Mouse (Mus musculus): Measurements from ENCODE around the gene Dgkg. TPM values are rescaled to one million over a fixed set of nuclear protein-coding genes. Genes with fewer than 3 reads are reported as not detected.
A peak's percentile ranks its signal among the peaks of the same experiment; 100 is the strongest.

The Dgkg gene
- polyA plus RNA-seq, 1 experiment from 2014 or later, result 1.2 TPM

GRCm38 (mm10) chr16:22687711-22688230 lies 30.8 kb upstream of the Dgkg start:
- no peaks in the 10 kb centered on the region for H3K27me3 ChIP-seq (replicated peaks; ENCODE audit: insufficient read depth, low read length)
- no peak overlapping the region for H3K4me3 ChIP-seq (ENCODE audit: low read depth, low read length)
- 68% methylated on average over 8 of the region's 8 CpGs for WGBS
- TF ChIP-seq EP300 (IDR thresholded peaks at IDR 0.05), result no peak
- TF ChIP-seq CTCF (IDR thresholded peaks at IDR 0.05), result no peak
- no peak for ATAC-seq
- no peaks in the 10 kb centered on the region for H3K9me3 ChIP-seq (ENCODE audit: low read length)
- no peak overlapping the region for H3K27ac ChIP-seq (ENCODE audit: low read length)
- H3K4me2 ChIP-seq (replicated peaks; ENCODE audit: low read depth, low read length), result no peak overlapping the region
- H3K4me1 ChIP-seq (ENCODE audit: insufficient read depth, low read depth, low read length), result no peaks in the 10 kb centered on the region
- no peak for DNase-seq (ENCODE audit: low spot score)
- no peaks in the 10 kb centered on the region for H3K36me3 ChIP-seq (ENCODE audit: insufficient read depth, low read length)
- H3K9ac ChIP-seq (replicated peaks; ENCODE audit: low read depth), result no peak overlapping the region

DNA sequence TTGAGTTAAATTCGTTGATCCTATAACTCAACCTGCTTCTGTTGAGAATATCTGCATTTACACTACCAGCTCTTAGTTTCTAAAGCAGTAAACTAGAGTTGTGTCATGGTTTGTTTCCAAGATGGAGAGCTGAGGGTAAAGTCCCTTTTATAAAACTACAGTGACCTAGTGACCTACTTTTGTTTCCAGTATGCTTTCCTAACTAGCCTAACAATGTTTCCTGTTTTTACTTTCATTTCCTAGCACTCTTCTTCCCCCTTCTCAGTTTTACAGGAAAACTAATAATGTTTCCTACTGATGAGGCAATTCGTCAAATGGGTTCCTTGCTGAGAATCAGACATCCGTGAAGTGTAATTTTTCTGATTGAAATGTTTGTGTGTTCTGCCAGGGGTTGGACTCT lies 26.6 kb upstream of the Dgkg start:
- H3K4me2 ChIP-seq (replicated peaks; ENCODE audit: low read depth, low read length), result no peak overlapping the region
- no peaks in the 10 kb centered on the region for H3K9me3 ChIP-seq (ENCODE audit: low read length)
- 56% methylated on average over 3 of the region's 3 CpGs for WGBS

DNA sequence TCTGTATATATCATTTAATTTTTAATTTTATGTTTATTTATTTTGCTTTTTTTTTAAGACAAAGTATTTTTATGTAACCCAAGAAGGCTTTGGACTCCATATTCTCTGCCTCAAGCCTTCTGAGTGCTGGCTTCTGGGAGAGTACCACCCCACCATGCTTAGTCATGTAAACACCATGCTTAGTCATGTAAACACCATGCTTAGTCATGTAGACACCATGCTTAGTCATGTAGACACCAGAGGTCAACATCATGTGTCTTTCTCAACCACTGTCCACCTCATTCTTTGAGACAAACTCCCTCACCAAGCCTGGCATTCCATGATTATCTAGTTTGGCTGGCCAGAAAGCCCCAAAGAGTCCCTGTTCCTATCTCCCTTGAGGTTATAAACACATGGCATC lies 25.7 kb upstream of the Dgkg start:
- DNase-seq (ENCODE audit: low spot score), result no peak
- Histone ChIP-seq H3K27me3 (replicated peaks; ENCODE audit: insufficient read depth, low read length) (no peaks in the 10 kb centered on the region), H3K36me3 (ENCODE audit: insufficient read depth, low read length) (no peaks in the 10 kb centered on the region), H3K4me3 (ENCODE audit: low read depth, low read length) (no peak overlapping the region), H3K4me1 (ENCODE audit: insufficient read depth, low read depth, low read length) (no peaks in the 10 kb centered on the region), H3K9ac (replicated peaks; ENCODE audit: low read depth) (no peak overlapping the region), H3K27ac (ENCODE audit: low read length) (no peak overlapping the region), H3K9me3 (ENCODE audit: low read length) (no peaks in the 10 kb centered on the region), H3K4me2 (replicated peaks; ENCODE audit: low read depth, low read length) (no peak overlapping the region)
- no peak for ATAC-seq
- TF ChIP-seq CTCF (IDR thresholded peaks at IDR 0.05) (no peak), EP300 (IDR thresholded peaks at IDR 0.05) (no peak)

More for the DNA sequence above, 26.6 kb upstream of the Dgkg start:
- H3K36me3 ChIP-seq (ENCODE audit: insufficient read depth, low read length), result no peaks in the 10 kb centered on the region
- H3K4me3 ChIP-seq (ENCODE audit: low read depth, low read length), result no peak overlapping the region
- ATAC-seq (no peak), DNase-seq (ENCODE audit: low spot score) (peak; percentile 31)
- no peaks in the 10 kb centered on the region for H3K27me3 ChIP-seq (replicated peaks; ENCODE audit: insufficient read depth, low read length)
- TF ChIP-seq CTCF (IDR thresholded peaks at IDR 0.05), result no peak
- TF ChIP-seq EP300 (IDR thresholded peaks at IDR 0.05), result no peak
- no peaks in the 10 kb centered on the region for H3K4me1 ChIP-seq (ENCODE audit: insufficient read depth, low read depth, low read length)
- no peak overlapping the region for H3K27ac ChIP-seq (ENCODE audit: low read length)
- no peak overlapping the region for H3K9ac ChIP-seq (replicated peaks; ENCODE audit: low read depth)

DNA sequence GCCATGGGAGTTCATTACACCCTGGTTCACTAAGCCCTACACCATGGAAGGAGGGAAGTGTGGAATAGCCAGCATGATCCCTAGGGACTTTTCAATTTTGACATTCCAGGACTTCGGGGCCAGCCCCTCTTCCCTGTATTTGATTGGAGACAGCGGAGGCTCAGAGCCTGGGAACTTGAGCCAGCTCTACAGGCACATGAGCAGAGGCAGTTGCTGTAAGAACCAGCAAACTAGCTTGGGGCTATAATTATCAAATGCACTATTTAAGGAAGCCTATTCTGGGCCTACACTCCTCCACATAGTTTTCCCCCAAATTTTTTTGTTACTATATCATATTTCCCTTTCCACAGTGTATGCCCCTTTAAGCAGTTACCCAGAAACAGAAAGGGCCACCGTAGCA lies 22.6 kb upstream of the Dgkg start:
- H3K4me2 ChIP-seq (replicated peaks; ENCODE audit: low read depth, low read length), result no peak overlapping the region
- H3K9me3 ChIP-seq (ENCODE audit: low read length), result no peaks in the 10 kb centered on the region
- no peaks in the 10 kb centered on the region for H3K4me1 ChIP-seq (ENCODE audit: insufficient read depth, low read depth, low read length)
- H3K4me3 ChIP-seq (ENCODE audit: low read depth, low read length), result no peak overlapping the region
- no peak overlapping the region for H3K27ac ChIP-seq (ENCODE audit: low read length)
- no peaks in the 10 kb centered on the region for H3K27me3 ChIP-seq (replicated peaks; ENCODE audit: insufficient read depth, low read length)
- DNase-seq (ENCODE audit: low spot score) (no peak), ATAC-seq (no peak)
- TF ChIP-seq EP300 (IDR thresholded peaks at IDR 0.05) (no peak), CTCF (IDR thresholded peaks at IDR 0.05) (no peak)
- WGBS, result 76% methylated on average over 3 of the region's 3 CpGs
- H3K36me3 ChIP-seq (ENCODE audit: insufficient read depth, low read length), result no peaks in the 10 kb centered on the region
- no peak overlapping the region for H3K9ac ChIP-seq (replicated peaks; ENCODE audit: low read depth)

- Histone ChIP-seq H3K4me2 (replicated peaks; ENCODE audit: low read depth, low read length) (no peak overlapping the region), H3K36me3 (ENCODE audit: insufficient read depth, low read length) (no peaks in the 10 kb centered on the region), H3K27ac (ENCODE audit: low read length) (no peak overlapping the region), H3K4me3 (ENCODE audit: low read depth, low read length) (no peak overlapping the region), H3K9me3 (ENCODE audit: low read length) (no peaks in the 10 kb centered on the region), H3K9ac (replicated peaks; ENCODE audit: low read depth) (no peak overlapping the region), H3K4me1 (ENCODE audit: insufficient read depth, low read depth, low read length) (no peaks in the 10 kb centered on the region), H3K27me3 (replicated peaks; ENCODE audit: insufficient read depth, low read length) (no peaks in the 10 kb centered on the region)
- TF ChIP-seq EP300 (IDR thresholded peaks at IDR 0.05), result no peak
- no peak for TF ChIP-seq CTCF (IDR thresholded peaks at IDR 0.05)
- ATAC-seq, result no peak
- WGBS, result 85% methylated on average over 10 of the region's 10 CpGs
- no peak for DNase-seq (ENCODE audit: low spot score)
These were observed 17.6 kb upstream of the Dgkg start for GRCm38 (mm10) chr16:22674636-22675035.

DNA sequence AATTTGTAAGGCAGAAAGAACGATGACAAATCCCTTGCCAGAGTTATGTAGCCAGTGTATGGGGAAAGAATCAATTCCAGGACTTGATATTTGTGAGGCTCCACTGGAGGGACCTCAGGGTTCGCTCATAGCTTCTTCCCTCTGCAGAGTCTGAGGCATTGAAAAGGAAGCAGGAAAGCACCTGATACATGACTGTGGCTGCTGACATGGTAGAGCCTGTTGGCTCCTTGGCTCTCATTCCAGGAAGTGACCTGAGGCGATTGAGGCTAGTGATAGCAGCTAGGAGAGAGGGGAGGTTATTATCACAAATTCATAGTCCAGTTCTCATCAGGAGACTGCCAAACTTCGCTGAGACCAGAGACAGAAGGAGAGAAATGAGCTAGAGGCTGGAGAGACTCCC lies 17.1 kb upstream of the Dgkg start:
- no peak for TF ChIP-seq EP300 (IDR thresholded peaks at IDR 0.05)
- TF ChIP-seq CTCF (IDR thresholded peaks at IDR 0.05), result no peak
- H3K4me3 ChIP-seq (ENCODE audit: low read depth, low read length), result no peak overlapping the region
- H3K27ac ChIP-seq (ENCODE audit: low read length), result no peak overlapping the region
- H3K4me2 ChIP-seq (replicated peaks; ENCODE audit: low read depth, low read length), result no peak overlapping the region
- no peak overlapping the region for H3K9ac ChIP-seq (replicated peaks; ENCODE audit: low read depth)
- ATAC-seq (no peak), DNase-seq (ENCODE audit: low spot score) (no peak)
- WGBS, result 54% methylated on average over 4 of the region's 4 CpGs
- H3K27me3 ChIP-seq (replicated peaks; ENCODE audit: insufficient read depth, low read length), result no peaks in the 10 kb centered on the region
- no peaks in the 10 kb centered on the region for H3K9me3 ChIP-seq (ENCODE audit: low read length)
- H3K36me3 ChIP-seq (ENCODE audit: insufficient read depth, low read length), result no peaks in the 10 kb centered on the region
- no peaks in the 10 kb centered on the region for H3K4me1 ChIP-seq (ENCODE audit: insufficient read depth, low read depth, low read length)

DNA sequence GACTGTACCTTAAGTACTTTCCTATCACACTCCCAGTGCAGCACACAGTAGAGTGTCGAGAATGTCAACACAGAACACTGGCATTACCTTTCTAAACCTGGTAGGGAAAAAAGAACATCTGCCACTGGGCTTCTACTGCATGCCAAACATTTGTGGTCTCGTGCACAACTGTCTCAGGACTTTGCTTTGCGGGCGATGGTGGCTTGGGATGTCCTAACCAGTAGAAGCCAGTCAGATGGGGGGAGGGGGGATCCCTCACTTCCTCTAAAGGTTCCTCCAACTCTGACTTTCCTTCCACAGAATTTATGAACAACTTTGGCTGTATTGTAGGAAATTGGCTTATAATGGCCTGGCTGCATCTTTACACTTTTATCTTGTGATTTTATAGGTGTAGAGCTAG lies 7.0 kb upstream of the Dgkg start:
- no peak overlapping the region for H3K9ac ChIP-seq (replicated peaks; ENCODE audit: low read depth)
- no peak overlapping the region for H3K4me2 ChIP-seq (replicated peaks; ENCODE audit: low read depth, low read length)
- no peak overlapping the region for H3K27ac ChIP-seq (ENCODE audit: low read length)
- no peaks in the 10 kb centered on the region for H3K27me3 ChIP-seq (replicated peaks; ENCODE audit: insufficient read depth, low read length)
- H3K4me3 ChIP-seq (ENCODE audit: low read depth, low read length), result no peak overlapping the region
- TF ChIP-seq EP300 (IDR thresholded peaks at IDR 0.05) (no peak), CTCF (IDR thresholded peaks at IDR 0.05) (no peak)
- H3K9me3 ChIP-seq (ENCODE audit: low read length), result no peaks in the 10 kb centered on the region
- H3K36me3 ChIP-seq (ENCODE audit: insufficient read depth, low read length), result no peaks in the 10 kb centered on the region
- no peaks in the 10 kb centered on the region for H3K4me1 ChIP-seq (ENCODE audit: insufficient read depth, low read depth, low read length)
- WGBS, result 70% methylated on average over 4 of the region's 4 CpGs
- DNase-seq (ENCODE audit: low spot score) (no peak), ATAC-seq (no peak)
